21 mouse cellular contexts compared by ENCODE assay signal in genomic region chr4:23921520-23921919, GRCm38 (mm10).
DNase-seq lines count a peak whose midpoint lies in the region; ATAC-seq and TF ChIP-seq lines count a peak whose summit lies in the region.
"Had no signal": no experiment of that assay in that cellular context is flagged by ENCODE, and none has a peak within 500 bp of the region (broad histone marks: within the 10 kb centered on the region; RNA-seq: fewer than 3 reads in every experiment).

No protein-coding gene starts in this region.

- no peak overlapping the region for H3K9ac ChIP-seq in forebrain, embryonic 16.5 days (replicated peaks; ENCODE audit: low read depth, low read length)
- no peak overlapping the region for H3K9ac ChIP-seq in midbrain, embryonic 11.5 days (ENCODE audit: low read length)
- no peak overlapping the region for H3K9ac ChIP-seq in midbrain, postnatal 0 days (replicated peaks; ENCODE audit: low read length, poor library complexity, severe bottlenecking)
- H3K9ac ChIP-seq: embryonic facial prominence, embryonic 12.5 days; hindbrain, embryonic 12.5 days; hindbrain, embryonic 15.5 days had no signal

- peak; percentile 52 for ATAC-seq in forebrain, embryonic 16.5 days
- no peak for ATAC-seq in midbrain, embryonic 11.5 days (ENCODE audit: low FRiP score)
- ATAC-seq in midbrain, postnatal 0 days (ENCODE audit: low FRiP score), result no peak
- ATAC-seq: CD4-positive, CD25-positive, alpha-beta regulatory T cell, adult 4 months; intestine, postnatal 0 days had no signal

- no peaks in the 10 kb centered on the region for H3K36me3 ChIP-seq in forebrain, embryonic 16.5 days (ENCODE audit: control insufficient read depth, insufficient read depth)
- no peaks in the 10 kb centered on the region for H3K36me3 ChIP-seq in forebrain, embryonic 10.5 days (replicated peaks)
- no peaks in the 10 kb centered on the region for H3K36me3 ChIP-seq in midbrain, embryonic 11.5 days (ENCODE audit: control insufficient read depth, insufficient read depth, low read length)
- H3K36me3 ChIP-seq in midbrain, postnatal 0 days (ENCODE audit: insufficient read depth, low read length), result no peaks in the 10 kb centered on the region
- H3K36me3 ChIP-seq: embryonic facial prominence, embryonic 12.5 days; hindbrain, embryonic 12.5 days; hindbrain, embryonic 15.5 days had no signal

- no peaks in the 10 kb centered on the region for H3K4me1 ChIP-seq in forebrain, embryonic 16.5 days (replicated peaks; ENCODE audit: control insufficient read depth, insufficient read depth, low read length)
- H3K4me1 ChIP-seq in forebrain, embryonic 10.5 days, result no peaks in the 10 kb centered on the region
- H3K4me1 ChIP-seq in midbrain, embryonic 11.5 days (ENCODE audit: control insufficient read depth, insufficient read depth, low read length), result no peaks in the 10 kb centered on the region
- no peaks in the 10 kb centered on the region for H3K4me1 ChIP-seq in midbrain, postnatal 0 days (ENCODE audit: insufficient read depth, low read length)
- H3K4me1 ChIP-seq: embryonic facial prominence, embryonic 12.5 days; hindbrain, embryonic 12.5 days; hindbrain, embryonic 15.5 days had no signal

- DNase-seq in forebrain, embryonic 10.5 days (ENCODE audit: extremely low spot score, low spot score), result no peak
- DNase-seq in midbrain, embryonic 11.5 days (ENCODE audit: low spot score, missing footprints), result peak; percentile 53
- DNase-seq in midbrain, postnatal 0 days (ENCODE audit: low spot score), result no peak
- DNase-seq in telencephalon, adult 2 months (ENCODE audit: low read depth, low spot score), result peak; percentile 2
- no peak for DNase-seq in layer of hippocampus, adult 11-12 months (ENCODE audit: low spot score)
- DNase-seq: adrenal gland, adult 2 months; adrenal gland, postnatal 14 days; cerebellum, adult 18-20 months; cerebellum, adult 9-10 months; cerebellum, postnatal 14 days; gastrocnemius, adult 2 months; gastrocnemius, postnatal 14 days; heart, adult 11 months had no signal

- H3K27ac ChIP-seq in forebrain, embryonic 16.5 days (ENCODE audit: low read length), result no peak overlapping the region
- H3K27ac ChIP-seq in forebrain, embryonic 10.5 days, result no peak overlapping the region
- H3K27ac ChIP-seq in midbrain, embryonic 11.5 days (ENCODE audit: low read depth, low read length), result no peak overlapping the region
- H3K27ac ChIP-seq in midbrain, postnatal 0 days (ENCODE audit: low read depth, low read length), result no peak overlapping the region
- H3K27ac ChIP-seq: embryonic facial prominence, embryonic 12.5 days; gastrocnemius, adult 2 months; hindbrain, embryonic 12.5 days; hindbrain, embryonic 15.5 days had no signal

- H3K9me3 ChIP-seq in forebrain, embryonic 16.5 days (ENCODE audit: control insufficient read depth, low read length), result no peaks in the 10 kb centered on the region
- H3K9me3 ChIP-seq in forebrain, embryonic 10.5 days, result no peaks in the 10 kb centered on the region
- no peaks in the 10 kb centered on the region for H3K9me3 ChIP-seq in midbrain, embryonic 11.5 days (ENCODE audit: control insufficient read depth, low read length)
- no peaks in the 10 kb centered on the region for H3K9me3 ChIP-seq in midbrain, postnatal 0 days (ENCODE audit: low read length)
- H3K9me3 ChIP-seq: embryonic facial prominence, embryonic 12.5 days; hindbrain, embryonic 12.5 days; hindbrain, embryonic 15.5 days had no signal

- H3K4me3 ChIP-seq in forebrain, embryonic 16.5 days (replicated peaks; ENCODE audit: low read length), result no peak overlapping the region
- H3K4me3 ChIP-seq in forebrain, embryonic 10.5 days, result no peak overlapping the region
- no peak overlapping the region for H3K4me3 ChIP-seq in midbrain, embryonic 11.5 days (ENCODE audit: low read depth, low read length)
- no peak overlapping the region for H3K4me3 ChIP-seq in midbrain, postnatal 0 days (ENCODE audit: low read depth, low read length)
- H3K4me3 ChIP-seq: embryonic facial prominence, embryonic 12.5 days; erythroblast, embryonic 14.5 days; gastrocnemius, adult 2 months; hindbrain, embryonic 12.5 days; hindbrain, embryonic 15.5 days had no signal

- no peaks in the 10 kb centered on the region for H3K27me3 ChIP-seq in forebrain, embryonic 16.5 days (replicated peaks; ENCODE audit: control insufficient read depth, insufficient read depth, low read length)
- no peaks in the 10 kb centered on the region for H3K27me3 ChIP-seq in forebrain, embryonic 10.5 days (ENCODE audit: poor library complexity, severe bottlenecking)
- no peaks in the 10 kb centered on the region for H3K27me3 ChIP-seq in midbrain, embryonic 11.5 days (ENCODE audit: control insufficient read depth, insufficient read depth, low read length)
- no peaks in the 10 kb centered on the region for H3K27me3 ChIP-seq in midbrain, postnatal 0 days (ENCODE audit: insufficient read depth, low read length)
- H3K27me3 ChIP-seq: embryonic facial prominence, embryonic 12.5 days; hindbrain, embryonic 12.5 days; hindbrain, embryonic 15.5 days had no signal

- 71% methylated on average over 3 of the region's 3 CpGs for WGBS in forebrain, embryonic 16.5 days
- 91% methylated on average over 3 of the region's 3 CpGs for WGBS in forebrain, embryonic 10.5 days
- WGBS in midbrain, embryonic 11.5 days, result 91% methylated on average over 3 of the region's 3 CpGs
- WGBS in midbrain, postnatal 0 days, result 84% methylated on average over 3 of the region's 3 CpGs

- no peak overlapping the region for H3K4me2 ChIP-seq in forebrain, embryonic 16.5 days (ENCODE audit: low read length)
- H3K4me2 ChIP-seq in midbrain, embryonic 11.5 days, result no peak overlapping the region
- H3K4me2 ChIP-seq in midbrain, postnatal 0 days (ENCODE audit: low read depth, low read length, poor library complexity, severe bottlenecking), result no peak overlapping the region
- H3K4me2 ChIP-seq: embryonic facial prominence, embryonic 12.5 days; heart, embryonic 11.5 days; hindbrain, embryonic 12.5 days; hindbrain, embryonic 15.5 days had no signal

- no peak for TF ChIP-seq CTCF in midbrain, postnatal 0 days (IDR thresholded peaks at IDR 0.05)

Comparison
In these comparisons a context has a peak if more than half of its experiments do, and no peak if none do; other contexts are left out.
1. DNase-seq: peak in midbrain, embryonic 11.5 days (single experiment) and telencephalon, adult 2 months (single experiment); none in forebrain, embryonic 10.5 days (single experiment), midbrain, postnatal 0 days (single experiment) and layer of hippocampus, adult 11-12 months (single experiment).